Mouse (Mus musculus) embryo, embryonic 9.5 days (tissue): ENCODE results near the gene Ttc34.

ENCODE experiments used
- DNase-seq: peaks from one replicate; pipeline ENCODE4 v3.0.0-alpha.2; 2017; ENCODE audit errors: extremely low spot score

The Ttc34 gene

DNA sequence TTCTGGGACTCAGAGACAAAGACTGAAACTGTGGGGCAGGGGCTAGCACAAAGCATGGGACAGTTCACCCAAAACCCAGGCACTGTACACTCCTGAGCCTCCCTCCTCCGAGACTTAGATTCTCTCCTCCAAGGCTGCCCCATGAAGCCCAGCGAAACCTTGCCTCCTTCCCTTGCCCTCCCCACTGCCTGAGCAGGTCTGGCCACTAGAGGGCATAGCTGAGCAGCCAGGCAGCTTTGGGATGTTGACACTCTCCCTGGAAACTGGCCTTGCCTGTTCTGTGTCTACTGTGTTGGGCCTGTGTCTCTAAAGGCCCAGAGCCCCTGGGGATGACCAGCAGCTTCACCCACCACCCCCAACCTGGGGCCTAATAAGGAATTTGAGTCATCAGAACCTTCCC is at the start of gene Ttc34:
TSS of gene Ttc34 (plus strand) at position 290 of the 400 bp plus-strand sequence.
- peak; percentile 53 for DNase-seq

- no peak for DNase-seq
Measured at GRCm38 (mm10) chr4:154787960-154788702, 49.1 kb upstream of the Ttc34 start.

- no peak for DNase-seq
Measured at GRCm38 (mm10) chr4:154791894-154792293, 45.4 kb upstream of the Ttc34 start.

GRCm38 (mm10) chr4:154793499-154793898 is 43.8 kb upstream of the Ttc34 start:
- no peak for DNase-seq

- peak; percentile 64 for DNase-seq
Measured at GRCm38 (mm10) chr4:154797834-154798233, 39.4 kb upstream of the Ttc34 start.

GRCm38 (mm10) chr4:154800543-154800942 is 36.7 kb upstream of the Ttc34 start:
- no peak for DNase-seq

DNA sequence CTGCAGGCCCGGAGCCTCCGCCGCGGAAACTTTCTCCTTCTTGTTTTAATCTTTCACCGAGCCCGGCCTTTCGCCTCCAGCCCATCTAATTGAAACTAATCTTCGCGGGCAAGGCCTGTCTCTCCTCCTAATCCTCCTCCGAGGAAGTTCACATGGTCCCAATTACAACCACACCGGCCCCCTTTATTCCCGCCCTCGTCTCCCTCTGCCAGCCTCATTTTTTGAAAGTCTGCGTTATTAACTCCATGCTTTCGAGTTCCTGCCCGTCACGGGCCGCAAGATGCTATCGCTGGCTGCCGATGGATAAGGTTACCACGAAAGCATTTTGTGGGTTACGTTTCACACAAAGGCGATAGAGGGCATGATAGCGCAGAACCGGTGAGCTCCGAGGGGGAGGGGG is 35.0 kb upstream of the Ttc34 start:
- DNase-seq = peak; percentile 54

- peak; percentile 76 for DNase-seq
Measured at GRCm38 (mm10) chr4:154825662-154826061, 11.6 kb upstream of the Ttc34 start.

GRCm38 (mm10) chr4:154826224-154826623 is 11.0 kb upstream of the Ttc34 start:
- no peak for DNase-seq

- no peak for DNase-seq
Measured at GRCm38 (mm10) chr4:154827181-154827580, 10.1 kb upstream of the Ttc34 start.

DNA sequence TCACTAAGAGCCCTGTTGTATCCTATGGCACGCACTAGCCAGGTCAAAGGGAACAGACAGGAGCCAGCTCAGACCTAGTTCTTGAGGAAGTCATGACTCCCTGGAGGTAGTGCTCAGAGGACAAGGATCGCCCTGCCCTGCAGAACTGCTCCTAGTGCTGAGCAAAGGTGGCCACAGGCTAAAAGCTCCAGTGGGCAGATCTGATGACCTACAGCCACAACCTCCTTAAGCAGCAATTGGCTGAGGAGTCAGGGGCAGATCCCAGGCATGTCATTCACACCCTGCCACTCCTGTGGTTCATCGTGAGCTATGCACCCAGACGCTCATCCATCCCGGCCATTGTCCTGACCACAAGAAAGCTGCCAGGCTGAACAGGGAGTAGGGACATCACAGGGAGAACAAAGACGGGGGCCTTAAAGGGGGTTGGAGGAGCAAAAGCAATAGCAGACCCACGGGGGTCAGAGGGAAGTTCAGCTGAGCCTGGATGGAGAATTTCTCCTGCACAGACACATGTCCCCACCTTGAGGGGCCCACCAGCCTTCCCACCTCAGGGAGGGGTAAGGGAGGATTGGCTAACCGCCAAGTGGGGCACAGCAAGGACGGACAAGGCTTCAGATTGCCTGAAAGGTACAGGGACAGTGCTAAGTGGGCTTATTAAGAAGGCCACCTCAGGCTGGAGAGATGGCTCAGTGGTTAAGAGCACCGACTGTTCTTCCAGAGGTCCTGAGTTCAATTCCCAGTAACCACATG is 9.2 kb upstream of the Ttc34 start:
- no peak for DNase-seq

GRCm38 (mm10) chr4:154831915-154832573 is 5.2 kb upstream of the Ttc34 start:
- no peak for DNase-seq

GRCm38 (mm10) chr4:154836183-154836915 is 910 bp upstream of the Ttc34 start:
- no peak for DNase-seq

GRCm38 (mm10) chr4:154838741-154839140 is 1.5 kb downstream of the Ttc34 start:
- no peak for DNase-seq

DNA sequence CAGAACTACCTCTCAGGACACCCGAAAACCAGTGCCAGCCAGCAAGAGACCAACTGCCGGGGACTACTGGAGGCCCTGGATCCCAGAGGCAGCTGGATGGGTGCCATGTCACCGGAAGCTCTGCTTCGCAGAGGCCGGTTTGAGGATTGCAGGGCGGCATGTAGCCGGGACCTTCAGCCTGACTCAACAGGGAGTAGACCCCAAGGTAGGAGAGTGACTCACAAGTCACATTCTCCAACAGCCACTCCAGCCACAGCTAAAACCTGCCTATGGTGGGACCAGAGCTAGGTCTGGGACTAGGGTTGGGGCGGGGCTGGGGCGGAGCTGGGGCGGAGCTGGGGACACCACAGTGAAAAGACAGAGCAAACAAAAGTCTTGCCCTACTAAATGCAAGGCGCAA is 2.1 kb downstream of the Ttc34 start:
- no peak for DNase-seq

DNA sequence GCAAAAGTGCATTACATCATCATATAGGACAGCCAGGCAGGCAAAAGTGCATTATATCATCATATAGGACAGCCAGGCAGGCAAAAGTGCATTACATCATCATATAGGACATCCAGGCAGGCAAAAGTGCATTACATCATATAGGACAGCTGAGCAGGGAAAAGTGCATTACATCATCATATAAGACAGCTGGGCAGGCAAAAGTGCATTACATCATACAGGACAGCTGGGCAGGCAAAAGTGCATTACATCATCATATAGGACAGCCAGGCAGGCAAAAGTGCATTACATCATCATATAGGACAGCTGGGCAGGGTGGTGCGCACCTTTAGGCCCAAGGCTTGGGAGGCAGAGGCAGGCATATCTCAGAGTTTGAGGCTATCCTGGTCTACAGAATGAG is 15.4 kb downstream of the Ttc34 start:
- no peak for DNase-seq

- no peak for DNase-seq
Measured at GRCm38 (mm10) chr4:154853881-154854280, 16.6 kb downstream of the Ttc34 start.

GRCm38 (mm10) chr4:154854676-154855345 is 17.6 kb downstream of the Ttc34 start:
- DNase-seq = no peak

GRCm38 (mm10) chr4:154855721-154856479 is 18.6 kb downstream of the Ttc34 start:
- DNase-seq = peak; percentile 88

GRCm38 (mm10) chr4:154856480-154856837 is 19.2 kb downstream of the Ttc34 start:
- DNase-seq = no peak

DNA sequence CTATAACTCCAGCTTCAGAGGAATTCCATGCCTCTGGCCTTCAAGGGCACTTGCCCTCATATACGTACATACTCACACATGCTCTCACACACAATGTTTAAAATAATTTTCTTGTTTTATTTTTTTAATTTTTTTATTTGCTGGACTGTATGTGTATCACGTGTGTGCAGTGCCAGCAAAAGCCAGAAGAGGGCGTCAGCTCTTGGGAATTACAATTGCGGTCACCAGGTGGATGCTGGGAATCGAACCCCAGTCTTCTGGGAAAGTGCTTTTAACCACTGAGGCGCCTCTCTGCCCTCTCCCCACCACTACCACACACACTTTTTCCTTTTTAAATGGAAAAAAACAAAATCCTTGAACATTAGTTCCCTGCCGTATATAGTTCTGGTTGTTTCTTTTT is 19.6 kb downstream of the Ttc34 start:
- DNase-seq = no peak
